Mouse (Mus musculus) megakaryocyte, embryonic 14.5 days (primary cell): Measurements from ENCODE around the gene Prm1.

Source experiments
- FLI1 ChIP-seq: IDR thresholded peaks from 2 replicates; pipeline ENCODE4 v1.6.1; 2012; ENCODE audit warnings: low read length, inconsistent platforms, mixed read lengths
- GATA1 ChIP-seq: IDR thresholded peaks from 3 replicates; pipeline ENCODE4 v1.6.1; 2012; ENCODE audit warnings: mixed read lengths, low read length, inconsistent platforms, borderline replicate concordance

DNA sequence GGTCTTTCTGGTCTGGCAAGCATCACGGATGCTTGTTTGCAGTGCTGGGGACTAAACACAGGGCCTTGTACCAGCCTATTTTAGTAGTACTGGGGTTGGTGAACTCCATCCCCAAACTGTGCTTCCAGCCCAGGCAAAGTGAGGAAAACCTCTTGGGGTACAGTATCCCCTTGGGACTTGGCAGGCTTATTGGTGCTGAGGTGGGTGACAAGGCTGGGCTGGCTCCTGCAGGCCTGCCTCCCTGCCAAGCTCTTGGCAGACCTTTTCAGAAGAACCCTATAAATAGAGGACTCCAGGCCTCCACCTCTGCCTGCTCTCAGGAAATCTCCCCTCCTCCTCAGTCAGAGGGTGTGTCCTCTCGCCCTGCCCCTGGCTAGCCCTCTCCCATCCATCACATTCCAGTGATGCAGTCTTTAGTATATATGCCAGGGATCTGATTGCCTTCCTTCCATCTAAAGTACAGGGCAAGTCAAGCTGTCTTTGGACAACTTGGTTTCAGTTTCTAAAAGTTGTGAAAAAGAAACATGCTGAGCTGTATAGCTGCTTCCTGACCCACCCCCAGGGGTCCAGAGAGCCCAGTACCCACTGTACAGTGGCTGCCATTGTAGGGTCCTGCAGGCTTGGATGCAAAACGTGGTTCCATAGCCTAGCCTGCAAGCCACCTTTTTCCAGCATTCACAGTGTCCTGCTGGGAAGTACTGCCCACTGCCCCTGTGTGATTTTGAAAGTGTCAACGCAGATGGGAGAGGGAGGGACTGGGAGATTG lies 18.7 kb downstream of the Prm1 start:
- TF ChIP-seq FLI1: no peak
- no peak for TF ChIP-seq GATA1
